Mouse (Mus musculus): ENCODE measurements at regions not wholly inside any gene's neighbourhood (a gene's known extent, or its start where the extent isn't known, plus 50 kb on each side); places are given as distances from the start of the nearest gene placed in this dataset.

DNA sequence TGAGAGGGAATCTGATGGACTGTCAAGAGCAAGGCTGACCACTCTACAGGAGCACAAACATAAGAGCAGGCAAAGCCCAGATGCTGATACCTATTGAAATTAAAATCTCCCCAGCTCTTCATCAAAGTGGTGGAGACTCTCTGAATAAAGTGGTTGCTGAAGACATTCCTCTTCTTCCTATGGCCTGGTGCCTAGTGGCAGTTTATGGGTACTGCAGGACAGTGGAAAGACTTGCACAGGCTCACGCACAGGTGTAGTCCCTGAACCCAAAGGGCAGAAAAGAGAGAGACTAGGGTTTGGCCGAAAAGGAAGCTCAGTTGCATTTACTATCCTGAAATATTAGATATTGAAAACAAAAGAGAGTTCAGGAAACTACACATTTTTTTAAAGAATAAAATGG is 144.2 kb upstream of the Npy2r start:
- no peak overlapping the region for H3K4me3 ChIP-seq (ENCODE audit: low read depth, low read length)
- H3K27me3 ChIP-seq (ENCODE audit: insufficient read depth, low read length) = no peaks in the 10 kb centered on the region
- no peaks in the 10 kb centered on the region for H3K36me3 ChIP-seq (ENCODE audit: insufficient read depth)
- TF ChIP-seq CTCF (IDR thresholded peaks at IDR 0.05; ENCODE audit: low read depth) = peak; percentile 21; the same call in 1 of the 2 replicates
- no peak overlapping the region for H3K4me2 ChIP-seq (ENCODE audit: low read depth)
- H3K4me1 ChIP-seq (ENCODE audit: insufficient read depth) = no peaks in the 10 kb centered on the region
- H3K27ac ChIP-seq (ENCODE audit: low read depth, low read length) = no peak overlapping the region
- WGBS = 89% methylated on average over 2 of the region's 2 CpGs
- H3K9me3 ChIP-seq (ENCODE audit: low read length) = no peaks in the 10 kb centered on the region
- ATAC-seq (no peak), DNase-seq (no peak)
- H3K9ac ChIP-seq = no peak overlapping the region

DNA sequence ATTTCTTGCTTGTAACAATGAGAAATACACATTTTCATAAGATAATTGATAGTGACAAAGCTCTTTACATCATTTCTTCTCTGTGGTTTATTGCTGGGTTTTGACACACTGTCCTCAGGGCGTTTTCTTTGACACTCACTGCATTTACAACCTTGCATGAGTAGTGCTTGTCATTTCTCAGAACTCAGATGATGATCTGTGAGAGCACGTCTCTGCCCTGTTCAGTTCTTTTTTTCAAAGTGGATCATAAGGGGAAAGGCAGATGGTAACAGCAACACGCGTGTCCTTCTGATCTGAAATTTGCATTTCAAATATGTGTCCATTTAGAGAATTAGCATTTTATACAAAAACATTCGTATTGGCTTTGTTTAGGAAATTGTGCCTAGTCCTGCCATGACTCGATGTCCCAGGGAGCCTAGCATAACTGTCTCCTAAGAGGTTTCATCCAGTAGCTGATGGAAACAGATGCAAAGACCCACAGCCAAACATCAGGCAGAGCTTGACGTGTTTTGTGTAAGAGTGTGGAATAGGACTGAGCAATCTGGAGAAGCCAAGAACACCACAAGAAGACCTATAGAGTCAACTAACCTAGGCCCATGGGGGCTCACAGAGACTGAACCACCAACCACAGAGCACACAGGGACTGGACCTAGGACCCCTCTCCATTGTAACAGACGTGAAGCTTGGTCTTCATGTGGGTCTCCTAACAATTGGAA is 108.4 kb upstream of the Npy2r start:
- no peaks in the 10 kb centered on the region for H3K27me3 ChIP-seq (ENCODE audit: insufficient read depth, low read length)
- no peak overlapping the region for H3K4me2 ChIP-seq (ENCODE audit: low read depth)
- no peak overlapping the region for H3K9ac ChIP-seq
- no peak for TF ChIP-seq CTCF (IDR thresholded peaks at IDR 0.05; ENCODE audit: low read depth)
- WGBS = 55% methylated on average over 8 of the region's 8 CpGs
- H3K4me1 ChIP-seq (ENCODE audit: insufficient read depth) = no peaks in the 10 kb centered on the region
- no peak for DNase-seq
- no peaks in the 10 kb centered on the region for H3K9me3 ChIP-seq (ENCODE audit: low read length)
- H3K27ac ChIP-seq (ENCODE audit: low read depth, low read length) = no peak overlapping the region
- H3K4me3 ChIP-seq (ENCODE audit: low read depth, low read length) = no peak overlapping the region
- ATAC-seq = peak; percentile 53
- H3K36me3 ChIP-seq (ENCODE audit: insufficient read depth) = no peaks in the 10 kb centered on the region

DNA sequence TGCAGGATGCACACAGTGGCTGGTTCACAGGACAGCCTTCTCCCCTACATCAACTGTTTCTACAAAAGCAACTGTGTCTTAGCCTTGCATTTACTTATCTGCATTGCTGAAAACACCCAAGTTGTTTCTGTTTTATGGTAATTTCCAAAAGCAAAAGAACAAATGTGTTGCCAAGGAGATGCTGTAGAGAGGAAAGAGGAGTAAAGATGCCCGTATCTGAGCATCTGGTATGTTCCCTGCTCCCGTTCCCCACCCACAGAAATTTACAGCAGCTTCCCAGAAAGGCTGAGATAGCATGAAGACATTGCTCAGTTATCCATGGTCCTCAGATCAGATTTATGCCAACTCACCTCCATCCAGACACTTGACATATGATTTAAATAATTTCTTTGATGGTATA is 104.5 kb upstream of the Npy2r start:
- peak; percentile 86 for ATAC-seq

DNA sequence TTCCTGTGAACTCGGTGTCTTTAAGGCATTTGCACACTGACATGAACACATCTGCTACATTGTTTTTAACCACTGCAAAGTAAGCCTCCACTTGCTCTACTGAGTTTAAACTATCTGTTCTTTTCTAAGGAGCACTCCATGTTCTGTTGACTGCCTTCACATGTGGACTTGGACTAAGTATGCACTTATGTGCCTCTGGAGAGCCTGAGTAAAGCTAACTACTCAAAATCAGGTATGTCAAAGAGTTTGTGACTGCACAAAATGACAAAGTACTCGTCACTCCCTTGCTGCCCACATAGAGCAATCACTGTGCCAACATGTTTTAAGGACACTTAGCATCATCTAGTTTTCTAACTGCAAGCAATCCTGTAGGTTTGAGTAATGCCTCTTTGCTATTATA is 92.2 kb upstream of the Npy2r start:
- Histone ChIP-seq H3K9ac (no peak overlapping the region), H3K27ac (ENCODE audit: low read depth, low read length) (no peak overlapping the region), H3K4me1 (ENCODE audit: insufficient read depth) (no peaks in the 10 kb centered on the region), H3K36me3 (ENCODE audit: insufficient read depth) (no peaks in the 10 kb centered on the region), H3K4me2 (ENCODE audit: low read depth) (no peak overlapping the region), H3K9me3 (ENCODE audit: low read length) (no peaks in the 10 kb centered on the region), H3K27me3 (ENCODE audit: insufficient read depth, low read length) (no peaks in the 10 kb centered on the region), H3K4me3 (ENCODE audit: low read depth, low read length) (no peak overlapping the region)
- no peak for TF ChIP-seq CTCF (IDR thresholded peaks at IDR 0.05; ENCODE audit: low read depth)
- DNase-seq = no peak
- 76% methylated on average over 2 of the region's 2 CpGs for WGBS
- ATAC-seq = no peak

More for the DNA sequence above, 104.5 kb upstream of the Npy2r start:
- Histone ChIP-seq H3K27me3 (ENCODE audit: insufficient read depth, low read length) (no peaks in the 10 kb centered on the region), H3K4me2 (ENCODE audit: low read depth) (no peak overlapping the region), H3K36me3 (ENCODE audit: insufficient read depth) (no peaks in the 10 kb centered on the region), H3K9me3 (ENCODE audit: low read length) (no peaks in the 10 kb centered on the region), H3K27ac (ENCODE audit: low read depth, low read length) (peak overlapping the region; percentile 42; the same call in 1 of the 2 replicates), H3K4me3 (ENCODE audit: low read depth, low read length) (no peak overlapping the region), H3K4me1 (ENCODE audit: insufficient read depth) (no peaks in the 10 kb centered on the region), H3K9ac (no peak overlapping the region)
- TF ChIP-seq CTCF (IDR thresholded peaks at IDR 0.05; ENCODE audit: low read depth) = no peak
- 14% methylated on average over 2 of the region's 2 CpGs for WGBS
- DNase-seq = peak; percentile 58

DNA sequence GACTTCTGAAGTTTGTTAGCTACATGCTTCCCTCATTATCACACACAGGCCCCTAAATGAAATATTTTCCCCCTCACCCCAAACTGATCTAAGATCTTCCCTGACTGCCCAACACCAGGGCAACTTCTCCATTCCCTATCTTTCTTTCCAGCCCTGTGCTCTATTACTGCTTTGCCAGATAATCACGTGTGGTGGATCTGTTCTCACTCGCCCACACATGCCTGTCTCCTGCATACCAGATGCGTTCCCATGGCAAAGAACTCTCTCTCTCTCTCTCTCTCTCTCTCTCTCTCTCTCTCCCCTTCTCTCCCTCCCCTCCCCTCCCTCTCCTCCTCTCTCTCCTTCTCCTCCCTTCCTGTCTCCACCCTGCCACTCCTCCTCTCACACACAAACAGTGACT is 88.8 kb upstream of the Npy2r start:
- H3K4me3 ChIP-seq (ENCODE audit: low read depth, low read length) = no peak overlapping the region
- H3K9me3 ChIP-seq (ENCODE audit: low read length) = no peaks in the 10 kb centered on the region
- WGBS = 18% methylated on average over 3 of the region's 3 CpGs
- H3K4me2 ChIP-seq (ENCODE audit: low read depth) = no peak overlapping the region
- DNase-seq (peak; percentile 24), ATAC-seq (peak; percentile 82)
- H3K4me1 ChIP-seq (ENCODE audit: insufficient read depth) = no peaks in the 10 kb centered on the region
- no peak overlapping the region for H3K9ac ChIP-seq
- H3K27me3 ChIP-seq (ENCODE audit: insufficient read depth, low read length) = no peaks in the 10 kb centered on the region
- no peaks in the 10 kb centered on the region for H3K36me3 ChIP-seq (ENCODE audit: insufficient read depth)
- TF ChIP-seq CTCF (IDR thresholded peaks at IDR 0.05; ENCODE audit: low read depth) = no peak
- no peak overlapping the region for H3K27ac ChIP-seq (ENCODE audit: low read depth, low read length)

DNA sequence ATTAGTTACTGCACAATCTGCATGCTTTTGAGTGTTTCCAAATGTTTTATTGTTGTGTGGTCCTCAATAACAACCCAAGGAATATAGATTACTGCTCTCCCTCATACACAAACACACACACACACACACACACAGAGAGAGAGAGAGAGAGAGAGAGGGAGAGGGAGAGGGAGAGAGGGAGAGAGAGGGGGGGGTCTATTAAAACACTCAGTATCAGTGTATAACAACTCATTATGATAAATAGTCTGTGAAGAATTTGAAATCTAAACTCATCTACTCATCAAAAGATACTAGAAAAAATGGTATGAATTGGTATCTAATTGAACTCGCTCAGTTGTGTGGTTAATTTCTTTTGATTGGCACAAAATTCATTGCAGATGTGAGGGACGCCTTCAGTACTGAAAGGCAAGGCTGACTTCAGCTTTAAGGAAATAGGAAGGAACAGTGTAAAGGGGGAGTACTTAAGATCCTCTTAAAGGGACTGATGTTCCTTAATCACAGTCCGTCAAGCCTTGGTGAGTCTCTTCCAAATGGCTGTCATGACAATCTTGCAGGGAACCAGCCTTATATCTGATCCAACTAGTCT is 72.6 kb upstream of the Npy2r start:
- TF ChIP-seq CTCF (IDR thresholded peaks at IDR 0.05; ENCODE audit: low read depth) = no peak
- ATAC-seq (peak; percentile 82), DNase-seq (peak; percentile 7)
- Histone ChIP-seq H3K9me3 (ENCODE audit: low read length) (no peaks in the 10 kb centered on the region), H3K4me2 (ENCODE audit: low read depth) (no peak overlapping the region), H3K4me1 (ENCODE audit: insufficient read depth) (no peaks in the 10 kb centered on the region), H3K27me3 (ENCODE audit: insufficient read depth, low read length) (no peaks in the 10 kb centered on the region), H3K4me3 (ENCODE audit: low read depth, low read length) (no peak overlapping the region), H3K36me3 (ENCODE audit: insufficient read depth) (no peaks in the 10 kb centered on the region), H3K27ac (ENCODE audit: low read depth, low read length) (no peak overlapping the region), H3K9ac (no peak overlapping the region)
- 74% methylated on average over 3 of the region's 3 CpGs for WGBS

DNA sequence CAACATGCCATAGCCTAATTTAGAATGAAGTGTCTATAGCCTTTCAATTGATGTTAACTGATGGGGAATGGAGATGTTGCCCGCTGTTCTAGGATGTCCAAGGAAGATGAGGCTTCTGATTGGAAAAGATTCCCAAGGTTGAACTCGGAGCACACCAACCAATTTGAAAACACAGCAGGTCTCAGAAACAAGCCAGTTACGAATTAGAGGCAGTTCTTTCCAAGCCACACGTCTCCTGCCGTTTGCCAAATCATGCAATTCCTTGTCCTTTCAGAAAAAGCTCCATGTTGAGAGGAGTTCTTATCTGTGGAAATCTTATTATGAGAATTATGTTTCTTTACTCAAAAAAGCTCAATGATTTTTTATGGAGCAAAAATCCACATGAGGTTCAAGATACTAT is 71.5 kb upstream of the Npy2r start:
- DNase-seq (no peak), ATAC-seq (no peak)
- Histone ChIP-seq H3K4me2 (ENCODE audit: low read depth) (no peak overlapping the region), H3K36me3 (ENCODE audit: insufficient read depth) (no peaks in the 10 kb centered on the region), H3K4me1 (ENCODE audit: insufficient read depth) (no peaks in the 10 kb centered on the region), H3K4me3 (ENCODE audit: low read depth, low read length) (no peak overlapping the region), H3K27ac (ENCODE audit: low read depth, low read length) (no peak overlapping the region), H3K9me3 (ENCODE audit: low read length) (no peaks in the 10 kb centered on the region), H3K27me3 (ENCODE audit: insufficient read depth, low read length) (no peaks in the 10 kb centered on the region), H3K9ac (no peak overlapping the region)
- no peak for TF ChIP-seq CTCF (IDR thresholded peaks at IDR 0.05; ENCODE audit: low read depth)
- WGBS = 69% methylated on average over 5 of the region's 5 CpGs
